Mouse (Mus musculus) heart, embryonic 12.5 days (tissue): ENCODE results near the gene Pold3. TPM values are rescaled to one million over a fixed set of nuclear protein-coding genes. Genes with fewer than 3 reads are reported as not detected.
A peak's percentile ranks its signal among the peaks of the same experiment; 100 is the strongest.

ENCODE experiments used
- ATAC-seq: fragments of 200-750 bp; cut with Nextera tagmentation; 2 replicates; pipeline ENCODE4 v1.8.0; 2017; ENCODE audit warnings: moderate TSS enrichment, moderate library complexity; ENCODE audit not compliant: insufficient number of reproducible peaks, low FRiP score
- H3K27ac ChIP-seq: fragments of 300-500 bp; sonication (generic); 2 replicates; pipeline ENCODE4 v1.5.1; 2016; ENCODE audit warnings: mild to moderate bottlenecking, moderate library complexity; ENCODE audit not compliant: poor library complexity, severe bottlenecking
- H3K27me3 ChIP-seq: fragments of 300-500 bp; sonication (generic); replicated peaks from 2 replicates; pipeline ENCODE4 v1.6.1; 2016; ENCODE audit warnings: mild to moderate bottlenecking, moderate library complexity
- H3K36me3 ChIP-seq: fragments of 300-500 bp; sonication (generic); 2 replicates; pipeline ENCODE4 v1.6.1; 2016; ENCODE audit warnings: mild to moderate bottlenecking, moderate library complexity
- H3K4me1 ChIP-seq: fragments of 300-500 bp; sonication (generic); replicated peaks from 2 replicates; pipeline ENCODE4 v1.6.1; 2016; ENCODE audit warnings: mild to moderate bottlenecking
- H3K4me2 ChIP-seq: fragments of 300-500 bp; sonication (generic); 2 replicates; pipeline ENCODE4 v1.6.1; 2016; ENCODE audit warnings: mild to moderate bottlenecking, moderate library complexity
- H3K4me3 ChIP-seq: fragments of 300-500 bp; sonication (generic); 2 replicates; pipeline ENCODE4 v1.5.1; 2016; ENCODE audit warnings: mild to moderate bottlenecking
- H3K9ac ChIP-seq: fragments of 300-500 bp; sonication (generic); 2 replicates; pipeline ENCODE4 v1.6.1; 2016; ENCODE audit warnings: mild to moderate bottlenecking, moderate library complexity
- H3K9me3 ChIP-seq: fragments of 300-500 bp; sonication (generic); replicated peaks from 2 replicates; pipeline ENCODE4 v1.6.1; 2016; ENCODE audit warnings: mild to moderate bottlenecking, moderate library complexity
- WGBS: fragments of 180-500 bp; shearing (Covaris S2); methylation state at CpG from one replicate; pipeline ENCODE4 v1.1.7; 2016; 5-methylcytosine and 5-hydroxymethylcytosine counted together
- polyA plus RNA-seq: library from polyadenylated mRNA; unstranded; fragments of >200 nt; fragmentation: Nextera tagmentation; extraction: Ambion mirVana; gene quantifications from 2 replicates; pipeline ENCODE4 v1.2.1, GENCODE M21; 2016

Pold3 gene
- polyA plus RNA-seq, 1 experiment from 2014 or later = 42.6 TPM

DNA sequence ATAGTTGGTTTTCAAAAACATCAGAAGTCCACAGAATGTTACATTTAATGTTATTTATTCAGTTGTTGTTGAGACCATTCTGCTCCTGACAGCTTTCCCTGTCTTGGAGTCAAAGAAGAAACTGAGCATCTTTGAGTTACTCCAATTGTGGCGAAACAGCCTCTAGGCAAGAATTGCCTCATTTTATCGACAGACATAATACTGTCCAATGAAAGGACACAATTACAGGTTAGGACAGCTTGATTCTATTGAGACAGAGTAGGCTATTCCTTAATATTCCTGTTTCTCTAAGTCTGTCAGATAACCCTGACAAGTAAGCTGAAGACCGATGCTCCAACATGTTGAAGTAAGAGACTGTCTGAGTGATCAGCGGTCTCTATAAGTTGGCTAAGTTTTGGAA, 16.7 kb upstream of the Pold3 start:
- Histone ChIP-seq H3K4me3 (no peak overlapping the region), H3K27me3 (no peaks in the 10 kb centered on the region), H3K36me3 (no peaks in the 10 kb centered on the region), H3K9me3 (no peaks in the 10 kb centered on the region), H3K4me1 (no peaks in the 10 kb centered on the region), H3K9ac (no peak overlapping the region), H3K27ac (no peak overlapping the region), H3K4me2 (no peak overlapping the region)
- ATAC-seq = no peak
- 89% methylated on average over 4 of the region's 4 CpGs for WGBS

DNA sequence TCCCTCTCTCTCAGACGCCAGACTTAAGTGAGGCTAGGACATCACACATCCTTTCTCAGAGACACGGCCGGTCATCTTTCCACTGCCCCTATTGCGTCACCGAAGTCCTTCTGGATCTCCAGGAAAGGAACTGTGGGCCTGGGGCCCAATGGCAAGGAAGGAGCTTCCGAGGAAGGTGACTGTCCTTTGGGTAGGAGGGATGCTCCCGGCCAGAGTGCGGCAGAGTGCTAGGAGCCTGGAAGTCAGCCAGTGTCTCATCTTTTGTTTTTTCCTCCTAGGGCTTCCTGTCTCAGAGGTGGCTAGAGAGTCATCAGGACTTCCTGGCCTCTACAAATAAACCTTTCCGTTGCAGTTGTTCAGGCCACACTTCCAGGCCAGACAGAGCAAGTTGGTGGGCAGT, 15.7 kb upstream of the Pold3 start:
- Histone ChIP-seq H3K27me3 (no peaks in the 10 kb centered on the region), H3K27ac (no peak overlapping the region), H3K9ac (no peak overlapping the region), H3K4me1 (no peaks in the 10 kb centered on the region), H3K4me2 (no peak overlapping the region), H3K36me3 (no peaks in the 10 kb centered on the region), H3K4me3 (no peak overlapping the region), H3K9me3 (no peaks in the 10 kb centered on the region)
- WGBS = 61% methylated on average over 9 of the region's 9 CpGs
- no peak for ATAC-seq

DNA sequence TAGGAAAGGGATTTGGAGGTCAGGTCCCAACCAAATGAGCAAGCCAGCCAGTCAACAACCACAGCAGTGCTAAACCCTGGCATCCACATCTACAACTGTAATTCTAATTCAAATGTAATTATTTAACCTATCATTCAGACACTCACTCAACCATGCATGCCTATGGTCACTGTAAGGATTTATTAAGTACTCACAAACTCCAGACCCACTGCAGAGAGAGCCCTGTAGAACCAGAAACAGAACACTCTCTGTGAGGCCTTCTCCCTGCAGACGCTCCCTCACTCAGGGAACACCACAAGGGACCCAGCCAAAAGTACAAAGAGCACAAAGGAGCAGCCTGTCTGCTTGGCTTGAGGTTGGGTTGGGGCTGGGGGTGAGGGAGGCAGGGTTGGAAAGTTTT, 11.0 kb upstream of the Pold3 start:
- Histone ChIP-seq H3K9ac (no peak overlapping the region), H3K9me3 (no peaks in the 10 kb centered on the region), H3K4me3 (no peak overlapping the region), H3K27ac (no peak overlapping the region), H3K4me2 (no peak overlapping the region), H3K4me1 (no peaks in the 10 kb centered on the region), H3K27me3 (no peaks in the 10 kb centered on the region), H3K36me3 (no peaks in the 10 kb centered on the region)
- ATAC-seq = no peak
- 74% methylated on average over 1 of the region's 1 CpGs for WGBS

DNA sequence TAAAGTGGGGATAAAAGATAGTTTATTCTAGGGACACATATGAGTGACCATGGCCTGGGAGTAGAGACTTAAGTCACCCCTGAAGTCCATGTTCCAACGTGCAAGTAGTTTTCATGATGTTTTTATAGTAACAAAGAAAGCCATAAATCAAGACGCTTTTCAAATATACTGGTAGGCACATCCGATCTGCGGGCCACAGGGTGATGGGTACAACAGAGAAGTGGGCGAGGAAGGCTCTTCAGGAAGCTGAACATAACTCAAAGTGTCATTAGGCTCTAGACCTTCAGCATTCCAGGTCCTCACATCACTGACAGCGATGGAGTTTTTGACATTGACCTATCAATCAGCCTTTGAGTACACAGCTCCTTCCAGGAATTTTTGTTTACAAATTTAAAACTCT, 9.2 kb upstream of the Pold3 start:
- H3K4me1 ChIP-seq = no peaks in the 10 kb centered on the region
- no peaks in the 10 kb centered on the region for H3K27me3 ChIP-seq
- no peak overlapping the region for H3K9ac ChIP-seq
- no peak overlapping the region for H3K27ac ChIP-seq
- ATAC-seq = no peak
- H3K9me3 ChIP-seq = peaks cover 3% of the 10 kb centered on the region; the same call in 1 of the 2 replicates
- no peak overlapping the region for H3K4me3 ChIP-seq
- H3K36me3 ChIP-seq = no peaks in the 10 kb centered on the region
- WGBS = 77% methylated on average over 6 of the region's 6 CpGs
- H3K4me2 ChIP-seq = no peak overlapping the region

DNA sequence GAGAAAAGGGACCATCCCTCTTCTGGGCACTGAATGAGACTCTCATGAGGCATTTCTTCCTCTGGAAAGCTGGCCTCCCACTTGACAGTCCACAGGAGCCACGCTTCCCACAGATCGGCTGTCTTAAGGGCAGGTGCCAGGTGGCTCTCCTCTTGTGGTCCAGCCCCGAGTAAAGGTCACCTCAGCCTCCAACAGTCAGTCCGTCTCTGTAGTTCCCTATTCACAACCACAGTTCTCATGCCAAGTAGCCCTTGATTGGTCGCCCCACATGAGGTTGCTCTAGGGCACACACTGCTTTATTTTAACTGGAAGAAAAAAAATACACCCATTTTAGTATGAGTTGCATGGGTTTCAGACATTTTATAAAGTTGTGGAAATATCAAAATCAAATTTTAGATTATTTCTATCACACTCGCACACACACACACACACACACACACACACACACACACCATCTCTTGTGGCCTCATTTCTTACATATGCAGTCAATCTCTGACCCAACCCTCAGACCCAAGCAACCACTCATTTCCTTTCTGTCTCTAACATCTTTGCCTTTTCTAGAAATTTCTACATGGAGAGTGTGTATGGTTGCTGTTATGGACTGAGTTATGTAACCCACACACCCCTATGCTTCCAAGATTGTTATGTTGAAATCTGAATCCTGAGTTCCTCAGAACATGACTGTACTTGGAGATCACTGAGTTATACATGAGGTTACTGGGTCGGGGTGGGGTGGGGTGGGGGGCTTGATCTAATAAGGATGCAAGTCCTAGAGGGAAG, 7.1 kb upstream of the Pold3 start:
- Histone ChIP-seq H3K9me3 (peaks cover 8% of the 10 kb centered on the region; the same call in 1 of the 2 replicates), H3K27me3 (no peaks in the 10 kb centered on the region), H3K4me2 (no peak overlapping the region), H3K4me3 (no peak overlapping the region), H3K27ac (no peak overlapping the region), H3K36me3 (no peaks in the 10 kb centered on the region), H3K9ac (no peak overlapping the region), H3K4me1 (no peaks in the 10 kb centered on the region)
- ATAC-seq = no peak
- 71% methylated on average over 7 of the region's 7 CpGs for WGBS

DNA sequence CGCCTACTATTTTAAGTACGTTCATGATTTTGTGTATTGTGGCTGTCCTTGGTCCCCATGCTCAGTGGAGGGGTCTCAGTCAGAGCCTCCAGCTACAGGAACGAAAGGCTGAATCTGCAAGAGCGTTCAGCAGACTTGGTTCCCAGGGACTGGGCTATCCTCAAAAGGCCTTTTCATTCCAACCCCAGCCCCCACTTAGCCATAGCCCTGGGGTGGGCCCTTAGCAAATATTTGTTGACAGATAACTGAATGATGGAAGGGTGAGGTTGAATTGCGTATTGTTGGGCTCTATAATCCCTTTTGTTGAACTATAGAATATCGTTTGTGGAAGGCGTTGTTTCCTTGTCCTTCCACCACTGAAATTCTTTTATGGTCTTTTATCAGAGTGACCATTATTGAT, 5.1 kb upstream of the Pold3 start:
- no peak overlapping the region for H3K9ac ChIP-seq
- no peak overlapping the region for H3K4me2 ChIP-seq
- ATAC-seq = no peak
- no peaks in the 10 kb centered on the region for H3K27me3 ChIP-seq
- peaks cover 8% of the 10 kb centered on the region; the same call in 1 of the 2 replicates for H3K9me3 ChIP-seq
- no peaks in the 10 kb centered on the region for H3K36me3 ChIP-seq
- H3K4me1 ChIP-seq = no peaks in the 10 kb centered on the region
- H3K27ac ChIP-seq = no peak overlapping the region
- WGBS = 84% methylated on average over 7 of the region's 7 CpGs
- H3K4me3 ChIP-seq = no peak overlapping the region

DNA sequence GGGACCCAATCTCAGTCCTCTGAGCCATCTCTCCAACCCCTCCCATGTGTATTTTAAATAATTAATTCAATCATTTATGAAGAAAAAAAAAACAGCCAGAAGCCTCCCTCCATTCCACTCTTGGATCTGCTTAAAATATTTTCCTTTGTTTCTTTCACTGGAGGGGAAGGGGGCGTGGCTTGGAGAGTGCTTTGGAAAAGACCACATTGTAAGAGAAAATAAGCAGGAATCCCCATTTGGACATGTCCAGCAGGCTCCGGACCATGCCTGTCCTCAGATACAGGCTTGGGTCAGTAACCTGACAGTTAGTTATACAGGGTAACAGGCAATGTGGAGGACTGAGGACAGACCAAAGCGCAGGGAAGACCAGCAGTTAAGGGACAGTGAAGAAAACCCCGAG, 3.8 kb upstream of the Pold3 start:
- no peaks in the 10 kb centered on the region for H3K27me3 ChIP-seq
- peaks cover 8% of the 10 kb centered on the region; the same call in 1 of the 2 replicates for H3K9me3 ChIP-seq
- 69% methylated on average over 4 of the region's 4 CpGs for WGBS
- H3K4me2 ChIP-seq = no peak overlapping the region
- no peak overlapping the region for H3K27ac ChIP-seq
- no peak for ATAC-seq
- H3K4me3 ChIP-seq = no peak overlapping the region
- no peaks in the 10 kb centered on the region for H3K36me3 ChIP-seq
- peaks cover under 1% of the 10 kb centered on the region for H3K4me1 ChIP-seq
- H3K9ac ChIP-seq = no peak overlapping the region

DNA sequence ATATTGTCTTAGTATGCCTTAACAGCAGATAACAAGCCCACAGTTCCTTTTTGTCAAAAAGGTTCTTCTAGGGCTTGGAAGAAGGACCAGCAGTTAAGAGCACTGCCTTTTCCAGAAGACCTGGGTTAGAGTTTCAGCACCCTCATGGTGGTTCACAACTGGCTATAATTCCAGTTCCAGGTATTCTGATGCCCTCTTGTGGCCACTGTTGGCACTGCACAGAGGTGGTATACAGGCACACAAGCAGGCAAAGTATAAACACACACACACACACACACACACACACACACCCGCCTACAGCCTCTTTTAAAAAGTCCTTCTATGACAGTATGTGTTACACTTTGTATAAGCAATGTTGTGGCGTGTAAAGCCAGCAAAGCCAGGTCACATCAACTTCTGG, 2.8 kb upstream of the Pold3 start:
- Histone ChIP-seq H3K27ac (no peak overlapping the region), H3K4me3 (no peak overlapping the region), H3K4me1 (peaks cover 5% of the 10 kb centered on the region), H3K9ac (no peak overlapping the region), H3K27me3 (no peaks in the 10 kb centered on the region), H3K36me3 (peaks cover 1% of the 10 kb centered on the region), H3K4me2 (no peak overlapping the region), H3K9me3 (peaks cover 8% of the 10 kb centered on the region; the same call in 1 of the 2 replicates)
- 79% methylated on average over 2 of the region's 2 CpGs for WGBS
- no peak for ATAC-seq

DNA sequence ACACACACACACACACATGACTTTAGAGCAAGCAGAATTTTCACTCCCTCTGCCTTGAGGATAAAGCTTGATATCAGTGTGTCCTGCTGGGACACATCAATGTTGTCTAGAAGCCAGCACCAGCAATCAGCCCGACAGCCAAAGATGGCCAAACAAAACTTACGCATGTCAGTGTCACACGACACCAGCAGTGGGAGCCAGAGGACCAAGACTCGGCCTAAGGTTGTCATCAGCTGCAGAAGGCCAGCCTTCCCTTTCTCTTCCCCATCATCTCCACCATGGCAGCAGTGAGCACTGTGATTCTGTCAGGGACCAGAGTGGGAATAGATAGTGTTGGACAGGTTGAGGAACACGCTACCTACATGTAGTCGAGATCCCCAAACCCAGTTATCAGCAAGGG, 2.1 kb upstream of the Pold3 start:
- Histone ChIP-seq H3K9ac (no peak overlapping the region), H3K4me2 (no peak overlapping the region), H3K4me1 (peaks cover 5% of the 10 kb centered on the region), H3K36me3 (peaks cover 9% of the 10 kb centered on the region), H3K4me3 (no peak overlapping the region), H3K27ac (no peak overlapping the region), H3K27me3 (no peaks in the 10 kb centered on the region), H3K9me3 (peaks cover 8% of the 10 kb centered on the region; the same call in 1 of the 2 replicates)
- no peak for ATAC-seq
- 51% methylated on average over 6 of the region's 6 CpGs for WGBS

DNA sequence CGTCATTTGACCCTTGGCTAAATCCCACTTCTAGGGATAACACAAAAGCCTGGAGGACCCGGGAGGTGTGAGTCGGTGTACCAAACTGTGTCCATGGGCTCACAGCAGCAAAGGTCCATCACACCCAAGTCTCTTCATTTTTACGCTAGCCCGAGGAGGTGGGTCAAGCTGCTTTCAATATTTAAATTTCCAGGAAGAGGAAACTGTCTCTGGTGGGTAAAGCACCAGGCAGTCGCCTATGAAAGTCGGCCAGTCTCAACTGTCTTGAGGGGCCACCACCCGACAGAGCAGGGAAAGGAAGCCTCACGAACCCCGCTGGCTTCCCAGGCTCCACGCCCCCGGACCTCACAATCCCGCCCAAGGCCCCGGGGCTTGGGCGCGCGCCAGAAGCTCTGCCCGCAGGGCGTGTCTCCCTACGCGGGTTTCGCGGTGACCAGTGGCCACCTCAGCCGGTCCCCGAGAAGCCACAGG, 539 bp downstream of the Pold3 start:
- ATAC-seq = peak; percentile 73
- Histone ChIP-seq H3K4me1 (peaks cover 5% of the 10 kb centered on the region), H3K9ac (peak overlapping the region; percentile 90), H3K4me2 (peak overlapping the region; percentile 89), H3K4me3 (peak overlapping the region; percentile 98), H3K36me3 (peaks cover 29% of the 10 kb centered on the region), H3K9me3 (0 out of 2 replicates have a peak, but pooled peaks cover 4% of the 10 kb centered on the region), H3K27me3 (no peaks in the 10 kb centered on the region), H3K27ac (peak overlapping the region; percentile 87)
- WGBS = under 1% methylated on average over 25 of the region's 25 CpGs

DNA sequence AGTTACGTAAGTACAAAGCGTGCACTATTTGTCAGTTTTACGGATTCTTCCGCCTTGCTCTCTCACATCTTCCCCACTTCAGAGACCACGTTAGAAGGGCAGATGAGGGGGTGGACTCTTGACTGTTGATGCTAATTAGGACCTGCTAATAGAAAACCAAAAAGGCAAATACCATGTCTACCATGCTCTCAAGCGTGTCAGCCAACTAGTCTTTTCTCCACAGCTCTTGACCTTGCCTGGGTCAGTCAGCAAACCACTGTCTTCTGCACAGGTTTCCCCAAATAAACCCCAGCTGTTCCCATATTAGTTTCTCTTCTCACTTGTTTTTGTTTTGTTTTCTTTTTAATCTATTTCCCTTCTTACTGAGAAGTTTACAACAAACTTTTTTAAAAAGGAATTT, 7.1 kb downstream of the Pold3 start:
- H3K36me3 ChIP-seq = peaks cover 70% of the 10 kb centered on the region
- 88% methylated on average over 6 of the region's 6 CpGs for WGBS
- ATAC-seq = no peak

DNA sequence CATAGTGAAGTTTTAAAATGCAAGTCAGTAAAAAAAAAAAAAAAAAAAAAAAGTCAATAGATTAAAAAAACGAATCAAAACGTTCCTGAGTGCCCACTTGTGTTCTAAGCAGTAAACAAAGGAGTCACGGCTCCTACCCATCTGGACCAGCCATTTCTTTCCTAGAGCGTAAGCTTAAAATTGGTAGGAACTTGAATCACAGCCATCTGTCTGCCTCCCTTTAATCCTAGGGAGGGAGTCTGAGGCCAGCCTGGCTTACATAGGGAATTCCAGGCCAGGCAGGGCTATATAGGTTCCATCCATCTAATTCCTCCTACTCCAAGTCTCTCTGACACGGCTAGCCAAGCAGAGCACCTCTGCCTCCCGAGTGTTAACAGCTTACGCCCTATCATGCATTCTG, 7.5 kb downstream of the Pold3 start:
- H3K27ac ChIP-seq = no peak overlapping the region
- no peaks in the 10 kb centered on the region for H3K4me1 ChIP-seq
- H3K27me3 ChIP-seq = no peaks in the 10 kb centered on the region
- 83% methylated on average over 7 of the region's 7 CpGs for WGBS
- no peak overlapping the region for H3K9ac ChIP-seq
- H3K4me2 ChIP-seq = no peak overlapping the region
- no peaks in the 10 kb centered on the region for H3K9me3 ChIP-seq
- H3K4me3 ChIP-seq = no peak overlapping the region
- no peak for ATAC-seq
- H3K36me3 ChIP-seq = peaks cover 68% of the 10 kb centered on the region

More for the DNA sequence above, 7.1 kb downstream of the Pold3 start:
- no peak overlapping the region for H3K27ac ChIP-seq
- no peak overlapping the region for H3K4me3 ChIP-seq
- H3K4me1 ChIP-seq = no peaks in the 10 kb centered on the region
- no peaks in the 10 kb centered on the region for H3K9me3 ChIP-seq
- H3K4me2 ChIP-seq = no peak overlapping the region
- no peaks in the 10 kb centered on the region for H3K27me3 ChIP-seq
- H3K9ac ChIP-seq = no peak overlapping the region
